Mouse (Mus musculus): ENCODE results near the gene Ube2g1. TPM values are rescaled to one million over a fixed set of nuclear protein-coding genes. Genes with fewer than 3 reads are reported as not detected.
"Not testable (repeated sequence)": the region's sequence is repeated elsewhere in the genome, so short reads cannot be mapped to it uniquely, and the experiment has no call there.

Ube2g1 gene
- polyA plus RNA-seq, 1 experiment = 52.2 TPM

GRCm38 (mm10) chr11:72608071-72608679 lies 1.1 kb downstream of the Ube2g1 start:
- TF ChIP-seq POLR2A (IDR thresholded peaks at IDR 0.05; ENCODE audit: borderline replicate concordance, extremely low read depth, insufficient read depth, insufficient read length, poor library complexity, severe bottlenecking) (peak; percentile 38), CTCF (IDR thresholded peaks at IDR 0.05; ENCODE audit: borderline replicate concordance, extremely low read depth, insufficient read depth, insufficient read length) (no peak)
- DNase-seq (ENCODE audit: low read depth) = peak; percentile 98

- TF ChIP-seq CTCF (IDR thresholded peaks at IDR 0.05; ENCODE audit: borderline replicate concordance, extremely low read depth, insufficient read depth, insufficient read length) (no peak), POLR2A (IDR thresholded peaks at IDR 0.05; ENCODE audit: borderline replicate concordance, extremely low read depth, insufficient read depth, insufficient read length, poor library complexity, severe bottlenecking) (no peak)
- DNase-seq (ENCODE audit: low read depth) = no peak
These were observed 2.2 kb downstream of the Ube2g1 start for GRCm38 (mm10) chr11:72609242-72609641.

GRCm38 (mm10) chr11:72614336-72614735 lies 7.3 kb downstream of the Ube2g1 start:
- not testable (repeated sequence) for DNase-seq (ENCODE audit: low read depth)

GRCm38 (mm10) chr11:72615931-72616330 lies 8.8 kb downstream of the Ube2g1 start:
- DNase-seq (ENCODE audit: low read depth) = no peak
- no peak for TF ChIP-seq CTCF (IDR thresholded peaks at IDR 0.05; ENCODE audit: borderline replicate concordance, extremely low read depth, insufficient read depth, insufficient read length)
- no peak for TF ChIP-seq POLR2A (IDR thresholded peaks at IDR 0.05; ENCODE audit: borderline replicate concordance, extremely low read depth, insufficient read depth, insufficient read length, poor library complexity, severe bottlenecking)

GRCm38 (mm10) chr11:72618476-72618875 lies 11.4 kb downstream of the Ube2g1 start:
- DNase-seq (ENCODE audit: low read depth) = no peak
- no peak for TF ChIP-seq CTCF (IDR thresholded peaks at IDR 0.05; ENCODE audit: borderline replicate concordance, extremely low read depth, insufficient read depth, insufficient read length)
- TF ChIP-seq POLR2A (IDR thresholded peaks at IDR 0.05; ENCODE audit: borderline replicate concordance, extremely low read depth, insufficient read depth, insufficient read length, poor library complexity, severe bottlenecking) = no peak

GRCm38 (mm10) chr11:72642730-72643129 lies 35.6 kb downstream of the Ube2g1 start:
- TF ChIP-seq CTCF (IDR thresholded peaks at IDR 0.05; ENCODE audit: borderline replicate concordance, extremely low read depth, insufficient read depth, insufficient read length) = no peak
- TF ChIP-seq POLR2A (IDR thresholded peaks at IDR 0.05; ENCODE audit: borderline replicate concordance, extremely low read depth, insufficient read depth, insufficient read length, poor library complexity, severe bottlenecking) = no peak
- DNase-seq (ENCODE audit: low read depth) = no peak

GRCm38 (mm10) chr11:72645386-72645785 lies 38.3 kb downstream of the Ube2g1 start:
- TF ChIP-seq POLR2A (IDR thresholded peaks at IDR 0.05; ENCODE audit: borderline replicate concordance, extremely low read depth, insufficient read depth, insufficient read length, poor library complexity, severe bottlenecking) = no peak
- no peak for TF ChIP-seq CTCF (IDR thresholded peaks at IDR 0.05; ENCODE audit: borderline replicate concordance, extremely low read depth, insufficient read depth, insufficient read length)
- DNase-seq (ENCODE audit: low read depth) = no peak

GRCm38 (mm10) chr11:72650347-72650746 lies 43.3 kb downstream of the Ube2g1 start:
- no peak for TF ChIP-seq CTCF (IDR thresholded peaks at IDR 0.05; ENCODE audit: borderline replicate concordance, extremely low read depth, insufficient read depth, insufficient read length)
- no peak for TF ChIP-seq POLR2A (IDR thresholded peaks at IDR 0.05; ENCODE audit: borderline replicate concordance, extremely low read depth, insufficient read depth, insufficient read length, poor library complexity, severe bottlenecking)
- DNase-seq (ENCODE audit: low read depth) = no peak

- no peak for DNase-seq (ENCODE audit: low read depth)
- TF ChIP-seq CTCF (IDR thresholded peaks at IDR 0.05; ENCODE audit: borderline replicate concordance, extremely low read depth, insufficient read depth, insufficient read length) = no peak
- TF ChIP-seq POLR2A (IDR thresholded peaks at IDR 0.05; ENCODE audit: borderline replicate concordance, extremely low read depth, insufficient read depth, insufficient read length, poor library complexity, severe bottlenecking) = no peak
These were observed 52.8 kb downstream of the Ube2g1 start for GRCm38 (mm10) chr11:72659918-72660317.

GRCm38 (mm10) chr11:72660359-72660758 lies 53.3 kb downstream of the Ube2g1 start:
- no peak for DNase-seq (ENCODE audit: low read depth)

GRCm38 (mm10) chr11:72664641-72665040 lies 57.6 kb downstream of the Ube2g1 start:
- no peak for DNase-seq (ENCODE audit: low read depth)
- TF ChIP-seq POLR2A (IDR thresholded peaks at IDR 0.05; ENCODE audit: borderline replicate concordance, extremely low read depth, insufficient read depth, insufficient read length, poor library complexity, severe bottlenecking) (no peak), CTCF (IDR thresholded peaks at IDR 0.05; ENCODE audit: borderline replicate concordance, extremely low read depth, insufficient read depth, insufficient read length) (no peak)

More at GRCm38 (mm10) chr11:72660359-72660758, 53.3 kb downstream of the Ube2g1 start:
- TF ChIP-seq CTCF (IDR thresholded peaks at IDR 0.05; ENCODE audit: borderline replicate concordance, extremely low read depth, insufficient read depth, insufficient read length) = no peak
- TF ChIP-seq POLR2A (IDR thresholded peaks at IDR 0.05; ENCODE audit: borderline replicate concordance, extremely low read depth, insufficient read depth, insufficient read length, poor library complexity, severe bottlenecking) = no peak

- DNase-seq (ENCODE audit: low read depth) = no peak
- TF ChIP-seq POLR2A (IDR thresholded peaks at IDR 0.05; ENCODE audit: borderline replicate concordance, extremely low read depth, insufficient read depth, insufficient read length, poor library complexity, severe bottlenecking) (no peak), CTCF (IDR thresholded peaks at IDR 0.05; ENCODE audit: borderline replicate concordance, extremely low read depth, insufficient read depth, insufficient read length) (no peak)
These were observed 63.6 kb downstream of the Ube2g1 start for GRCm38 (mm10) chr11:72670634-72671033.
